Mouse (Mus musculus): ENCODE measurements at regions not wholly inside any gene's neighbourhood (a gene's known extent, or its start where the extent isn't known, plus 50 kb on each side); places are given as distances from the start of the nearest gene placed in this dataset.

DNA sequence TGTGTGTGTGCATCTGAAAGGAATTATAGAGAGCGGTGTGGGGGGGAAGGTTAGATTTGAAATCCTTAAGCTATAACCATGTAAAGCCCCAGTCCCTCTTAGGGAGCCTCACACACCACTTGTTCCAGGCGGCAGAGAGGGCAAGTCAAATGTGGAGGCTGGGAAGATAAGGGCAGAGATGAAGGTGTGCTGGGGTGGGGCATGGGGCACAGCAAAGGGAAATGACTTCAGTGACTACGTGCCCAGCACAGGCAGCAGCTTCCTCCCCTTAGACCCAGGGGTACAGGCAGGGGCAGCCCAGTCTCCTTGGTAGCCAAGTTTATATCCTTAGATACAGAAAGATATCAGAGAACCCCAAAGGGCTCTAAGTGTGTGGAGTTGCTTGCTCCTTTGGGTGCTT is 161.8 kb upstream of the 4930535I16Rik start:
- no peak for DNase-seq (ENCODE audit: low read depth, low spot score)

DNA sequence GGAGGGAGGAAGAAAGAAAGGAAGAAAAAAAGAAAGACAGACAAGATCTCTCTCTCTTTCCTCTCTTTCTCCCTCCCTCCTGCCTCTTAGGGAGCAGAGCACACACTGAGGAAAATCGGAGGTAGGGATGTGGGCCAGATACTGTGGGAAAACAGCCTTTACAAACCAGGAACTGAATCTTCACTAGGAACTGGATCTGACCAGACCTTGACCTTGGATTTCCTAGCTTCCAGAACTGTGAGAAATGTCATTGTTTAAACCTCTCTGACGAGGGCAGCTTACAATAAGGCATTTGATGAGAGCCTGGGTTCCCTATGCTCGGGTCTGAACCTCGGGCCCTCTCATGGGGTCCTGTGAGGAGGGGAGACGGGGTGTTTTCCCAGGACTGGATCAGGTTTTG is 157.7 kb upstream of the 4930535I16Rik start:
- no peak for DNase-seq (ENCODE audit: low read depth, low spot score)

DNA sequence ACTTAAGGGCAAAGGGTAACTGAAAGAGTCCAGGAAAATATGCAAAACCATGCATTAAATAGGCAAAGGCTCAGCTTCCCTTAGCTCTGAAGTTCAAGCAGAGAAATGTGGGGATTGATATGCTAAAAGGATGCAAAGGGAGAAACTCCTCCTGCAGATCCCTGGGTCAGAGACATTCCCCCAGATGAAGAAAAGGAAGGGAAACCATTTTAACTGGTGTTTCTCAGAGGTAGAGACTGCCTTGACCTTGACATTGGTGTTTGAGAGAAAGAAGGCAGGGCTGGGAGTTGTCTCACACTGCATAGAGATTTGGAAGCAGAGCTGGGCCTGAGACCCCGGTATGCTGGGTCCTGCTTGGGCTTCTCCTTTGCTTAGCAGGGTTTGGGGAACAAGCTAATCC is 155.8 kb upstream of the 4930535I16Rik start:
- DNase-seq (ENCODE audit: low read depth, low spot score): no peak

DNA sequence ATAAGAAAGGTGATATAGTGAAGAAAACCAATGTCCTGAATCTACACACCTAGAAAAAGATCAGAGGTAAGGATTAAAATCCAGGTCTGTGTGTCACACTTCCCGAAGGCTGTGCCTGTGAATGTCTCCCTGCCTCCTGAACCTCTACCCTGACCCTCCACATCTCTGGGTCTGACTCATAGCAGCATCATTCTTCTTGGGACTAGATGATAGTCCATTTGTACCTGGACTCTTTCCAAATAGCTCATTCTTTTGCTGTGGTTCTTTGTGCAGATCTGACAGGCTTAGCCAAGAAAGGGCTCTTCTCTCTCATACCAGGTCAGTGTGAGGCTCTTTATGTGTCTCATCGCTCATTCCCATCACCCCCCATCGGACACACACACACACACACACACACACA is 146.8 kb upstream of the 4930535I16Rik start:
- DNase-seq (ENCODE audit: low read depth, low spot score): no peak

DNA sequence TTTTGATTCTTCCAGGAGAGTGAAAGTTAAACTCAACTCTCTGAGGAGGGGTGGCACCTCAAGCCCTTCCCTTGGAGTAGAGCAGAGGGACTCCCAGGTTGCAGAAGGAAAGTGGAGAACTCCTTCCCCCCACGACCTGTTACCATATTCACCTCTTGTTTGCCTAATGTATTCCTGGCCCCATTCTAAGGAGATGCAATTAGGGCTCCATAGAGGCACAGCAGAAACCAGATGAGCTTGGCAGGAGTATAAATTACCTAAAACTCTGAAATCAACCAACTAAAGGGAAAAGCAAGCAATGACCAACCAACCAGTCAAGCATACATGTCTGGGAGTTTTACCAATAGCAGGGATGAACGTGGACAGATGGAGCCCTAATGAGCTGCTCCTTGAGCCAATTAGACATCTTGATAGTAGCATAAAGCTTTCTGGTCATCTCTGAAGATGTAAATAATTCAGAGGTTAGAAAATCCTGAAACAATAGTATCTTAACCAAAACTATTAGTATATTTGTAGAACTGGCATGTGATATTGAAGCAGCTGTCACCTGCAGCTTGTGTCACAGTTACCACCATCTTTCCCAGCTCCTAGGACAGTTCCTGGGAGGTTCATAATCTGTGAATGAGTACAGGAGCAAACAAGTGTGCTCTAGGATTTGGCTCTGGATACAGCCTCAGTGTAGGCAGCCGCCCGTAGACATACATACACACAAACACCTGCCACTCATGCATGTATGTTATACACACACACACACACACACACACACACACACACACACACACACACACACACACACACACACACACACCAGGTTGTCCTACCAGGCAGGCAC is 145.7 kb upstream of the 4930535I16Rik start:
- no peak for DNase-seq (ENCODE audit: low read depth, low spot score)

DNA sequence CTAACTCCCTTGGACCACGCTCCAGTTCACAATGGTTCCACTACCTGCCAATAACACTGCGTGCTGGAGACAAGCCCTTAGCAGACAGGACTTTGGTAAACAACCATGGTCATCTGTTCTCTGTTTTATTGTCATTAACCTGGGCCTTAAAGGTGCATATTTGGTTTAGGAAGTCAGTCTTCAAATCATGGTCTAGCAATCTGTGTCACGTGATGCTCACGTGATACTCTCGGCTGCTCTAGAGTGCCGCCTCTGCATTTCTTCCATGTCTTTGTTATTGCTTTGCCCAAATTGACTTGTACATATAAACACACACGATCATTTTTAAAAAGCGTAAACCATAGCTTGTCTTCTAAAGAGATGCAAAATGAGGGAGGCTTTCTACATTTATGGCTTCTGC is 139.8 kb upstream of the 4930535I16Rik start:
- no peak for DNase-seq (ENCODE audit: low read depth, low spot score)

DNA sequence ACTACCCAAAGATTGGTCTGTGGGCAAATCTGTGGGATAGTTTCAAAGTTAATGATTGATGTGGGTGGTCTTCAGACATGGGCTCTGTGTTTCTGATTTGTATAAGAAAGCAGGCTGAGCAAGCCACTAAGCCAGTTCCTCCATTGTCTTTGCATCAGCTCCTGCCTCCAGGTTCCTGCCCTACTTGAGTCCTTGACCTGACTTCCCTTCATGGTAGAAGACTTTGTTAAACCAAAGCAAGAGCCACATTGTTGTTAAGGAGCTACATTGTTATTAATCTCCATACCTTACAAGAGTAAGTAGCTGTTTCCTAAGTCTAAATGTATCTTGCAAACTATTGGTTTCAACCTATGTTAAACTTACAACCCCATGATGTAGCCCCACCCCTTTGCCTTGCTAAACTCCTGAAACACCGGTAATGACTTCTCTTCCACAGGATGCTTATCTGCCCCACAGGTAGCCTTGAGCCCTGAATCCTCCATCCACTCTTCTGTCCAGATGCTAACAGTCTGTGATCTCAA is 136.5 kb upstream of the 4930535I16Rik start:
- no peak for DNase-seq (ENCODE audit: low read depth, low spot score)

DNA sequence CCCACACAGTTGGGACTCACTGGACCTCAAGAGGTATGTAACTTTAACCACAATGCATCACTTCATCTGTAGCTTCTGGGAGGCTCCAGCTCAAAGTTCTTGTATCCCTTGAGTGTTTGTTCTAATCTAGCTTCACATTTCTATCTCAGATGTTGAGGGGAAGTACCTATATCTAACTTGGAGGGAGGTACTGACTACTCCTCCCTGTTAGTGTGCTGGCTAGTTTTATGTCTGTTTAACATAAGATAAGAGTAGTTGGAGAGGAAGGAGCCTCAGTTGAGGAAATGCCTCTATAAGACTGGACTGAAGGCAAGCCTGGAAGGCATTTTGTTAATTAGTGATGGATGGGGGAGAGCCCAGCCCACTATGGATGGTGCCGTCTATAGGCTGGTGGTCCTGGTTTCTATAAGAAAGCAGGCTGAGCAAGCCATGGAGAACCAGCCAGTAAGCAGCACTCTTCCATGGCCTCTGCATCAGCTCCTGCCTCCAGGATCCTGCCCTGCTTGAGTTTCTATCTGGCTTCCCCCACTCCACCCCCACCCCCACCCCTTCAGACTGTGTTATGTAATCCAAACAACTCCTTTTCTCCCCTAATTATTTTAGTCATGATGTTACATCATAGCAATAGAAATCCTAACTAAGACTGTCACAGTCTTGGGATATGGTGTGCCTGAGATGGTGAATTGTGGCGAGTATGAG is 135.7 kb upstream of the 4930535I16Rik start:
- no peak for DNase-seq (ENCODE audit: low read depth, low spot score)

DNA sequence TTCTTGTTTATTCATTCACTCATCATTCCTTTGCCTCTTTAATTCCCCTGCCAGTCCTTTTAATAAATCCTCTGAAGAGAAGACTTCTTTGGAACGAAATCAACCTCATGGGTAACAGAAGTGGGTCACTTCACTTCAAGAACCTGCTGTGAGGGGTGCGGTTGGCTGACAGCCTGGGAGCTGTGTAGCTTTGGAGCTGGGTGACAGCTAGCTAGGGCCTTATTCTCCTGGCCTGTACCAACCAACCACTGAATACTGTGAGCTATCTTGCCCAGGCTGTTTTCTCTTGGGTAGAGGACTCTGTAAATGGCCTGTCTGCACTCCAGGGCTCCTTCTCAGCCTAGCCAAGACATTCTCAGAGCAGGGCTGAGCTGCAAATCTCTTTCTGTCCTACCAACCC is 134.6 kb upstream of the 4930535I16Rik start:
- DNase-seq (ENCODE audit: low read depth, low spot score): no peak

DNA sequence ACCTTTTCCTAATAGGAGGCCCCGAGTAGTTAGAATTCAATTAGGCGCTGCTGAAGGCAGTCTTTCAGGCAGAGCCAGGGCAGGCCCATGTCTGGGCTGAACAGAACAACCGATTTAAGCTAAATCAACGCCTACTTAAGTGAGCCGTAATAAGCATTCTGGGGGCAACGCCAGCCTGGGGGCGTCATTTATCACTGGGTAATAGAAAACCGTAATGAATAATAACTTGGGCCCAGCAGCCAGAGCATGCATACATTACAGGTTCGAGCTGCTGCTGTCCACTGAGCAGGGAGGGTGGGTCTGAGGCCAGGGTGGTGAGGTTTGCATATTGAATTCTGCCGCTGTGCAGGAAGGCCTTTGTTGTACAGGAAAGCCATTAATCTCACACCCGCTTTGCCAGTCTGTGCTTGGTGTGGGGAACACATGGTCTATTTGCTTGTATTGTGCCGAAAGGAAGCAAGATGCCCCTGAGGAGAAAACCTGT is 130.6 kb upstream of the 4930535I16Rik start:
- no peak for DNase-seq (ENCODE audit: low read depth, low spot score)

DNA sequence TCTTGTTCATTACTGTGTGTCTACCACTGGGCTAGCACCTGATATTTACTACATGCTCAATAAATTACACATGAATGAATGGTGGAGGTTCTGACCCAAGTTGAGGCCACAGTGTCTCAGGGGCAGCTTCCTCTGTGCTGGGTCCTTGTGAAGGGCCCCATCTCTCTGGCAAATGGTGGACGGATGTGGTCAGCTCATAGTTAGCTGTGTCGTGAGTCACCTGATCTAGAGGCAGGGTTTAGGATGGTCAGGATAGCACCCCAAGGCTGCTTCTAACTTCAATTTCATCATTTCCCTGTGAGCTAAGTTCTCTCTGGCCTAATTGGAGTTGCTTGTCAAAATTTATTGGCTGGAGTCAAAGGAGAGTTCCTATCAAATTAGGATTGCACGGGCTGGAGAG is 130.1 kb upstream of the 4930535I16Rik start:
- no peak for DNase-seq (ENCODE audit: low read depth, low spot score)

DNA sequence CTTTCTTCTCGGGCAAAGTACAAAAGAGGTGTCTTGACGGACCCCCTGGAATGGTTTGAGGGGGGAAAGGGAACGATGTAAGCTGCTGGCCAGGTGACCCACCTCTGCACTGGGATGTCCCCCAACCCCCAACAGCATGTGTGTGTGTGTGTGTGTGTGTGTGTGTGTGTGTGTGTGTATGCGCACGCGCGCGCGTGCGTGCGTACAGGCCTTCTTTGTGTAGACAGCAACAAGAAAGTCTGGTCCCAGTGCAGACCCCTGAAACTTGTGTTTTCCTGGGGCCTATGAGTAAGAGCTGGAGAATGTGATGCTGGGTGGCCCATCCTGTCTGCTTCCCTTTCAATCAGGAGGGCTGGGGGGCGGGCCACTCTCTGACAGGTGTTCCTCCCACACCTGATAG is 118.7 kb upstream of the 4930535I16Rik start:
- no peak for DNase-seq (ENCODE audit: low read depth, low spot score)

DNA sequence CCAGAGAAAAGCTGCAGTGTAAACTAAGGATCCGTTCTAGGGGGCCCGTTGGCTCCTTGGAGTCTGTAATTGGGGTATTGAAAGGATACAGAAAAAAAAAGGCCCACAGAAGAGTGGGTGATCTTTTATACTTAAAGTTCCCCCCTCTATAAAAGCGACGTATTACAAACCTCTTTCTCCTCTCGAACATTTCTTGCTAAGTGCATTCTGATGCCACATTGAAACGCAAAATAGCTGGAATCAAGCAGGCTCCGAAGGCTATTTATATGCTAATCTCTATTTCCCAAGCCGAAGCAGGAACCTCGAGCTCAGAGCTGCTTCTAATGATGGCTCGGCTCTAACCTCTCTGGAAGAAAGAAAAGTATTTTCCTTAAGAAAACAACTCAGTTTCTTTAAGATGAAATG is 117.8 kb upstream of the 4930535I16Rik start:
- no peak for DNase-seq (ENCODE audit: low read depth, low spot score)

DNA sequence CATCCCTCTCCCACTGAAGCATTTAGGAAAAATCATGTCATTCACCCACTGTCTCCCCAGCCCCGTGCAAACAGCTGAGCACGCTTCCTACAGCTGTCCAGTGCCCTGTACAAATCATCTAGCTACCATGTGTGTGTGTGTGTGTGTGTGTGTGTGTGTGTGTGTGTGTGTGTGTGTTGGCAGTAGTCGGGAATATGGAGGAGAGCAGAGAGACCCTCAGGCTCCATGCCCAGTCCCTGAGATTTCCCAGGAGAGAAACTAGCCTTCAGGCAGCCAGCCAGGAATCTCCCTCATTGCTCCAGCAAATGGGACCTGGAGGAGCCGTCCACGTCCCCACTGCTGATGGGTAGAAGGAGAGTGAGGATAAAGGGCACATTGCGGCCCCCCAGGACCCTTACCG is 117.4 kb upstream of the 4930535I16Rik start:
- no peak for DNase-seq (ENCODE audit: low read depth, low spot score)

DNA sequence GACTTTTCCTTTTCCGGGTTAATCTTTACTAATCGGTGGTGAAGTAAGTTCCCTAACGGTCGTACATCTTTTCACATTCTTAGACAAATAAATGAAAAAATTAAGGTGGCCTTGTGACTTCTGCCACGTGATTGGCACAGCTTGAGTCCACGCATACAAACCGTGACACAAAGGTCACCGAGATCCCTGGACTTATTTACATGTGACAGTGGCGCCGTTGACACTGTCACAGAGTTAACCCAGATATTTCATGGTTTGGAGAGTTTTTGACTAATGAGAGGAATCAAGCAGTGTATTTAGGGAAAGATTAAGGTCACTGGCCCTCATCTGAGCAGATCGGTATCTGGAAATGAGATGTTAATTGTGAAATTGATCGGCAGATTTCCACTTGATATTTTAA is 110.2 kb upstream of the 4930535I16Rik start:
- no peak for DNase-seq (ENCODE audit: low read depth, low spot score)

DNA sequence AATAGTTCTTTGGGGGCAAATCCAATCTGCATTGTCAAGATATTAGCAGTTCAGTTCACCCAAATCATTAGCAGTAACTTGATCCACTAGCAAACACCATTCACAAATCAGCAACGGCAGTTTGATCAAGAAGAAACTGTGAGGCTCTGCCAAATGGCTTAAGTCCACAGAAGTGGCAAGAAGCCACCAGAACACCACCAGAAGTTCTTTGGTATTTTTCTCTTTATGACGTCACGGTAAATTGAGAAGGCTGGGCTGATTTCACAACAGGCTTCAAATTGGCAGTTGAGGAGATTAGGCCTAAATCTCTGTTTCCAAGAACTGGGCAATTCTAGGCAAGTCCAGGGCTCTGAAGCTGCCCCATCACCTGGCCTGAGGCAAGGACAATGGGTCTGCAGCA is 98.6 kb upstream of the 4930535I16Rik start:
- DNase-seq (ENCODE audit: low read depth, low spot score): no peak

DNA sequence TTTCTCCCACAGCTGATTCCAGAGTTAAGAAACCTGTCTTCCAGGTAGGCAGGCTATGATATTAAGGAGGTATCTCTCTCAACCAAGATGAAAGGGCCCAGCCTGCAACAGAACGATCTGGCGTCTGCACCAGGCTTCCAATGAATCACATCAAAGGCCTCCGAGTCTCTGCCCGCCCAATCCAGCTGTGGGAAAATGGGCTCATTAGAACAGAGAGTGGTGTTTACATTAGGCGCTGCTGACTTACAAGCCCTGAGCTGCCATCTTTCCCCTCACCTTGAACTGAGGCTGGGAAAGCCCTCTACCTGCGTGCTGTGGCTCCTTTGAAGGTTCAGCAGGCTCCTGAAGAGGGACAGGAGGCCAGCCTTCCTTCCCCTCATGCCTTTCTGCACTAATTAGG is 97.5 kb upstream of the 4930535I16Rik start:
- DNase-seq (ENCODE audit: low read depth, low spot score): no peak

DNA sequence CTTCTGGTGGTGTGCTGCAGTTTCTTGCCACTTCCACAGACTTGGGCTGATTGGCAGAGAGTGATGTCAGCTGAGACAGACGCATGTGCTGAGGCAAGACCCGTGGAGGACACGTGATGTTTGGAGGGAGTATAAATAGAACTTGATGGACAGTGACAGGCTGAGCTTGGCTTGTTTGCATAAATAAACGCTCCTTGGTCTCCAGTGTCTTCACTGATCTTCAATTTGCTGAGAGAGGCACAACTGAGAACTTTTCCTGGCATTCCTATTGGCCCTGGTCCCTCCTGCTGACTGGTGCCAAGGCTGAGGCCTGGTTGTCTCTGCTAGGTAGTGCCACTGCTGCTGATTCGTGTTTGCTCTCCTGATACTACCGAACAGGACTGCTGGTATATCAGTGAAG is 94.6 kb upstream of the 4930535I16Rik start:
- DNase-seq (ENCODE audit: low read depth, low spot score): no peak

DNA sequence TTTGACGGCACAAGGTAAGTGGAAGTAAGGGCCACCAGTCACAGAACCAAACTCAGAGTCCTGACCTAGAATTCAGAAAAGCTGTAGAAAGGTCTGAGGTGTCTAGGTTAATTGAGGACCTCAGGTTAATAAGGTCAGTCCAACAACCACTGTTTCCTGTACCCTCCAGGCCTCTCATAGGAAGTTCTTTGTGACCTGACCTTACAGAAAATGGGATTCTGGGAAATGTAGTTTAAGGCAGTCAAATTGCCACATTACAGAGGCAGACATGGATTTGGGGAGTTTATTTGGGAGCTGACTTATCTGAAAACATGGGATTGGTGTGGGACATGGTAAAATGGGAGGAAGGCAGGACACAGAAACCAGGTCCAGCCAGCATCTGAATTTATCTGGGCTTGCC is 90.9 kb upstream of the 4930535I16Rik start:
- DNase-seq (ENCODE audit: low read depth, low spot score): no peak

DNA sequence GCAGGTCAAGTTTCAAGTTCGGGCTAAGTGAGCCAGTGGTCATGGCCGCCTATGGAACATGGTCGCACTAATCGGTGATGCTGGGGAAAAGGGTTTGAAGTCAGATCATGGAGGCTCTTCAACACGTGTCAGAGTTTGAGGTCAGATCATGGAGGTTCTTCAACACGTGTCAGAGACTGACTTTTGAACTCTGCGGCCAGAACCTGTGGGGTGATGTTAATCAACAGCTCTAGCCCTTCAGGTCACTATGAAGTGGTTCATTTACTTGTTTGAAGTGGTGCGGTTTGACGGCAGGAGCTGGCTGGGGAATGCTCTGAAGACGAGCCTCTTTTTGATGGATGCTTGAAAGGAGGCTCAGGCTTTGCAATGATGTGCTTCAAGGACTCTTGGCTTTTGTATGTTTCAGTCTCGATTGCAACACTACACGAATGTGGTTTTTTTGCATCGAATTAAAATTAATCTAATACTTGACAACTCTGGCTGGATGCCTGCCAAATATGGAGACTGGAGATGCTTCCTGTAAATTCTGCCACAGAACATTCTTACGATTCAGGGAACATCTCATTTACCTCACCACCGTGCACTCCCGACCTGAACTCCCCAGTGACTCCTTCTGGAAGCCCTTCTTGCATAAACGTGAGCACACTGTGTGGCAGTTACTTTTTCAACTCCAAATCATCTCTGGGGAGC is 87.9 kb upstream of the 4930535I16Rik start:
- no peak for DNase-seq (ENCODE audit: low read depth, low spot score)

DNA sequence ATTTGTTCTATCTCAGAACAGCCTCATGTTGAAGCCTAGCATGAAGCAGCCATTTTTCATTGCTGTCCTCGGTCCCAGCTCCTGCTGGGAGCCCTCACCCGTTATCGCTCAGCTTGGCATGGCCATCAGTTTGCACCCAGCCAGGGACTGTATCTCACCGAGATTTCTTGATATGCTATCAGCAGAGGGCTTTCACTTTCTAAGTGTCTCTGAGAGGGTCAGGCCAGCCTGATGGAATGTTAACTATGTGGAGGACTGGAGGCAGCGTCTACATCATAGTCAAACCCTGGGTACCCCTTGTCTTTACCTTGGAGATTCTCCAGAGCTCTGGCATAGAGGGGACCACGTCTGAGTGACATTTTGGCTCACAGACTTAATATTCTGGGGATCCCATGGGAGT is 84.9 kb upstream of the 4930535I16Rik start:
- no peak for DNase-seq (ENCODE audit: low read depth, low spot score)

DNA sequence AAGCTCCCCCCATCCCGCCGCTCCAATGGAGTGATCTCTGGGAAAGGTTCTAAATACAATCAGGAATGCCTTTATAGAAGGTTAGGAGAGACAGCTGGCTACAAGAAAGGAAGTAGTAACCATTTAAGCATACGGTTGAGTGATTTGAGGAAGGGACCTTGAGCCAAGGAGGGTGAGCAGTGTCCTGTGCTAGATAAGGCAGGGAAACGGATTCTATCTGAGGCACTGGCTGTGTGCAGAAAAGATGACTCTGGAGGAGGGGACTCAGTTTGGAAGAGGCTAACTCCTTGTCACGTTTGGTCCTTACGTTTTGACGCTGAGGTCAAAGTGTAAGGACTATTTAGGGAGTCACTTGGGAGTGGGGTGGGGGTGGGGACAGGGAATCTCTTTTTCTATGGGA is 84.3 kb upstream of the 4930535I16Rik start:
- DNase-seq (ENCODE audit: low read depth, low spot score): no peak
